Mouse (Mus musculus): ENCODE data around the gene Rftn2. TPM values are rescaled to one million over a fixed set of nuclear protein-coding genes. Genes with fewer than 3 reads are reported as not detected.

The Rftn2 gene
- total RNA-seq, 1 experiment = 0.40 TPM

- in situ Hi-C loops (cut with MboI; ENCODE audit: low sequenced_read_pairs in 2 of 2, unreplicated experiment in 2 of 2) = no loop called here
- TF ChIP-seq ZC3H11A (IDR thresholded peaks at IDR 0.05; ENCODE audit: borderline replicate concordance, low read depth, low read length) = no peak
- no peak for TF ChIP-seq CHD2 (IDR thresholded peaks at IDR 0.05; ENCODE audit: low read depth, low read length)
- TF ChIP-seq HCFC1 (IDR thresholded peaks at IDR 0.05; ENCODE audit: borderline replicate concordance, insufficient read depth, low read length) = no peak
- TF ChIP-seq MAFK (IDR thresholded peaks at IDR 0.05; ENCODE audit: insufficient read depth, low read depth, low read length) = no peak
- no peak for TF ChIP-seq ZNF384 (IDR thresholded peaks at IDR 0.05; ENCODE audit: low read depth, low read length)
Measured at GRCm38 (mm10) chr1:55215185-55215813, 11.3 kb downstream of the Rftn2 start.

GRCm38 (mm10) chr1:55213936-55214335, 12.6 kb downstream of the Rftn2 start:
- peaks cover 0 to 18% of the 10 kb centered on the region in 2 experiments; a peak in 2 of 4 replicates for H3K4me1 ChIP-seq (ENCODE audit: control insufficient read depth in 2 of 2, insufficient read depth in 2 of 2, low read length in 2 of 2, poor library complexity in 1 of 2)
- in situ Hi-C loops (cut with MboI; ENCODE audit: low sequenced_read_pairs in 2 of 2, unreplicated experiment in 2 of 2) = no loop called here
- H3K27ac ChIP-seq (ENCODE audit: insufficient read depth, low read depth, low read length, poor library complexity, severe bottlenecking) = no peak overlapping the region
- TF ChIP-seq HCFC1 (IDR thresholded peaks at IDR 0.05; ENCODE audit: borderline replicate concordance, insufficient read depth, low read length) (no peak), MAFK (IDR thresholded peaks at IDR 0.05; ENCODE audit: insufficient read depth, low read depth, low read length) (no peak), CHD2 (IDR thresholded peaks at IDR 0.05; ENCODE audit: low read depth, low read length) (no peak), ZC3H11A (IDR thresholded peaks at IDR 0.05; ENCODE audit: borderline replicate concordance, low read depth, low read length) (no peak), ZNF384 (IDR thresholded peaks at IDR 0.05; ENCODE audit: low read depth, low read length) (no peak)
- no peaks in the 10 kb centered on the region for H3K36me3 ChIP-seq (ENCODE audit: control insufficient read depth, insufficient read depth, low read length, poor library complexity, severe bottlenecking)
- no peak overlapping the region for H3K9ac ChIP-seq (ENCODE audit: insufficient read depth, low read depth, low read length, poor library complexity, severe bottlenecking)
- no peak overlapping the region for H3K4me3 ChIP-seq (ENCODE audit: insufficient read depth in 1 of 2, low read depth in 1 of 2, low read length in 2 of 2, poor library complexity in 1 of 2, severe bottlenecking in 1 of 2)
- no peaks in the 10 kb centered on the region for H3K9me3 ChIP-seq (ENCODE audit: control insufficient read depth, insufficient read depth, low read depth, low read length)
- DNase-seq (ENCODE audit: low read depth, low spot score) = no peak

More at GRCm38 (mm10) chr1:55215185-55215813, 11.3 kb downstream of the Rftn2 start:
- H3K27ac ChIP-seq (ENCODE audit: insufficient read depth, low read depth, low read length, poor library complexity, severe bottlenecking) = no peak overlapping the region
- H3K9me3 ChIP-seq (ENCODE audit: control insufficient read depth, insufficient read depth, low read depth, low read length) = no peaks in the 10 kb centered on the region
- H3K4me1 ChIP-seq (ENCODE audit: control insufficient read depth in 2 of 2, insufficient read depth in 2 of 2, low read length in 2 of 2, poor library complexity in 1 of 2) = peaks cover 0 to 17% of the 10 kb centered on the region in 2 experiments; a peak in 2 of 4 replicates
- no peak for DNase-seq (ENCODE audit: low read depth, low spot score)
- no peak overlapping the region for H3K4me3 ChIP-seq (ENCODE audit: insufficient read depth in 1 of 2, low read depth in 1 of 2, low read length in 2 of 2, poor library complexity in 1 of 2, severe bottlenecking in 1 of 2)
- H3K36me3 ChIP-seq (ENCODE audit: control insufficient read depth, insufficient read depth, low read length, poor library complexity, severe bottlenecking) = no peaks in the 10 kb centered on the region
- H3K9ac ChIP-seq (ENCODE audit: insufficient read depth, low read depth, low read length, poor library complexity, severe bottlenecking) = no peak overlapping the region

GRCm38 (mm10) chr1:55213475-55213874, 13.1 kb downstream of the Rftn2 start:
- no peak for TF ChIP-seq HCFC1 (IDR thresholded peaks at IDR 0.05; ENCODE audit: borderline replicate concordance, insufficient read depth, low read length)
- no peak for TF ChIP-seq MAFK (IDR thresholded peaks at IDR 0.05; ENCODE audit: insufficient read depth, low read depth, low read length)

DNA sequence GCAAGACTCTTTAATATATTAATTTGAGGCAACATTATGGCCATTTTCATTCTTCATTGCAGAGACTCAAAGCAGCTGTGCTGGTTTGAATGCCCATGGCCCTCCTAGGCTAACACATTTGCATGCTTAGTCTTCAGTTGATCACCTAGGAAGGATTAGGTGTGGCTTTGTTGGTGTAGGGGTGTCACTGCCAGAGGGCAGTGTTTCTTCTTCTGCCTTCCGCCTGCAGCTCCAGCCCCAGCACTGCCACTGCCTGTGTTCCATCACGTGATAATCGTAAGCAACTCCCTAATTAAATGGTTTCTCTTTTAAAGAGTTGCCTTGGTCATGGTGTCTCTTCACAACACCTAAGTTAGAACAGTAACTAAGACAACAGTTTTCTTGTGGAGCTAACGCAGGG, 13.8 kb downstream of the Rftn2 start:
- Histone ChIP-seq H3K9ac (ENCODE audit: insufficient read depth, low read depth, low read length, poor library complexity, severe bottlenecking) (no peak overlapping the region), H3K9me3 (ENCODE audit: control insufficient read depth, insufficient read depth, low read depth, low read length) (no peaks in the 10 kb centered on the region), H3K27ac (ENCODE audit: insufficient read depth, low read depth, low read length, poor library complexity, severe bottlenecking) (no peak overlapping the region), H3K36me3 (ENCODE audit: control insufficient read depth, insufficient read depth, low read length, poor library complexity, severe bottlenecking) (no peaks in the 10 kb centered on the region), H3K4me1 (ENCODE audit: control insufficient read depth in 2 of 2, insufficient read depth in 2 of 2, low read length in 2 of 2, poor library complexity in 1 of 2) (peaks cover 0 to 18% of the 10 kb centered on the region in 2 experiments; a peak in 2 of 4 replicates), H3K4me3 (ENCODE audit: insufficient read depth in 1 of 2, low read depth in 1 of 2, low read length in 2 of 2, poor library complexity in 1 of 2, severe bottlenecking in 1 of 2) (no peak overlapping the region)
- DNase-seq (ENCODE audit: low read depth, low spot score) = no peak
- TF ChIP-seq ZC3H11A (IDR thresholded peaks at IDR 0.05; ENCODE audit: borderline replicate concordance, low read depth, low read length) = no peak
- TF ChIP-seq CHD2 (IDR thresholded peaks at IDR 0.05; ENCODE audit: low read depth, low read length) = no peak
- no peak for TF ChIP-seq HCFC1 (IDR thresholded peaks at IDR 0.05; ENCODE audit: borderline replicate concordance, insufficient read depth, low read length)
- TF ChIP-seq ZNF384 (IDR thresholded peaks at IDR 0.05; ENCODE audit: low read depth, low read length) = no peak
- no peak for TF ChIP-seq MAFK (IDR thresholded peaks at IDR 0.05; ENCODE audit: insufficient read depth, low read depth, low read length)
- in situ Hi-C loops (cut with MboI; ENCODE audit: low sequenced_read_pairs in 2 of 2, unreplicated experiment in 2 of 2) = no loop called here

More at GRCm38 (mm10) chr1:55213475-55213874, 13.1 kb downstream of the Rftn2 start:
- Histone ChIP-seq H3K9ac (ENCODE audit: insufficient read depth, low read depth, low read length, poor library complexity, severe bottlenecking) (no peak overlapping the region), H3K4me3 (ENCODE audit: insufficient read depth in 1 of 2, low read depth in 1 of 2, low read length in 2 of 2, poor library complexity in 1 of 2, severe bottlenecking in 1 of 2) (no peak overlapping the region), H3K4me1 (ENCODE audit: control insufficient read depth in 2 of 2, insufficient read depth in 2 of 2, low read length in 2 of 2, poor library complexity in 1 of 2) (peaks cover 0 to 18% of the 10 kb centered on the region in 2 experiments; a peak in 2 of 4 replicates), H3K9me3 (ENCODE audit: control insufficient read depth, insufficient read depth, low read depth, low read length) (no peaks in the 10 kb centered on the region), H3K27ac (ENCODE audit: insufficient read depth, low read depth, low read length, poor library complexity, severe bottlenecking) (no peak overlapping the region), H3K36me3 (ENCODE audit: control insufficient read depth, insufficient read depth, low read length, poor library complexity, severe bottlenecking) (no peaks in the 10 kb centered on the region)
- DNase-seq (ENCODE audit: low read depth, low spot score) = no peak
- in situ Hi-C loops (cut with MboI; ENCODE audit: low sequenced_read_pairs in 2 of 2, unreplicated experiment in 2 of 2) = no loop called here

All from ES-E14 (cell line).